Mouse (Mus musculus) cortical plate, adult 2 months (tissue): ENCODE measurements around the gene Nr2c2ap.

Source experiments
- CTCF ChIP-seq: fragments of 200-500 bp; IDR thresholded peaks from 2 replicates; pipeline ENCODE4 v1.5.1; 2011; ENCODE audit warnings: mild to moderate bottlenecking, control low read depth, low read length; ENCODE audit not compliant: insufficient read depth; ENCODE audit errors: extremely low read depth
- POLR2A ChIP-seq: fragments of 200-500 bp; IDR thresholded peaks from 2 replicates; pipeline ENCODE4 v1.6.1; 2011; ENCODE audit warnings: mild to moderate bottlenecking, low read length, control low read depth; ENCODE audit not compliant: insufficient read depth; ENCODE audit errors: extremely low read depth

DNA sequence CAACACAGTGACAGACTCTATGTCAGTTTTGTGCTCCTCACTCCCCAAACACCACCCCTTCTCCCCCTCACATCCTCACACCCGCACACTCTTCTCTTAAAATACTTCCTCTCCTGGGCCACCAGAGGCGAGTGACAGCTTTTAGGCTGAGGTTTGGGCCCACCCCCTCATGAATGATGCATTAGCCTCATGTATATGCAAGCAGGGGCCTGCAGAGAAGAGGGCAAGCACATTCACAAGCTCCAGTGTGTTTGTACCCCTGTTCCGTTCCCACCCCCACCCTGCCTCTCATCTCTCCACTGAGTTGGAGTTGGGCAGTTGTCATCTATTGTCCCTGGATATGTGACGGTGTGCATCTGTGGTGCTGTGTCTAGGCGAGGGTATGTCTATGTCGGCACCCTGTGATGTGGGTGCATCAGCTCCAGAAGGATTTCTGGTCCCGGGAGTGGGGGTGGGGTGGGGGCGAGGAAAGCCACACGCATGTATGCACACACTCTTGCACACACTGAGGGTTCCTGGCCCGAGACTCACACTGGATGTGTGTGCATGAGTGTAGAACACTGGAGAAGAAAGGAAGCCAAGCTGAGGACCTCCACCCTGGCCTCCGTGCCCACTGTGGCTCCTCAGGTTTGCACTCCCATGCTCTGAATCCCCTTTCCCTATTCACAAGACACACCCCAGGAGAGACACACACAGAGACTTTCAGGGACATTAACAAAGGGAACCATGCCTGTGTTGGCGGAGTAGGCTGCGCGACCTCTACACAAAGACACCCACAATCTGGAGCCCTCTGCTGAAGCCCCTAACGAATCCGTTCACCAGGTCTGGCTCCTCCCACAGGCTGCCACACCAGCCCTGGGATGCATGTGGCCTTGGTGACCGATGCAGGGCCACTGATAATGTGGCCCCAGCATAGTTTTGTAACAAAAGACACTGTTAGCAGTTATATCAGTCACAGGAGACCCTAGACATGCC lies 12.1 kb upstream of the Nr2c2ap start:
- TF ChIP-seq POLR2A (peak; percentile 68), CTCF (no peak)
